Mouse (Mus musculus) erythroblast, embryonic 14.5 days (primary cell): ENCODE measurements around the gene Arpc3.

Experiments used
- GATA1 ChIP-seq: IDR thresholded peaks from 2 replicates; pipeline ENCODE4 v1.6.1; 2012; ENCODE audit warnings: low read length, inconsistent platforms, mixed read lengths
- TAL1 ChIP-seq: IDR thresholded peaks from 3 replicates; pipeline ENCODE4 v1.6.1; 2012; ENCODE audit warnings: low read length, inconsistent platforms, mixed read lengths

GRCm38 (mm10) chr5:122344260-122344659 lies 47.4 kb upstream of the Arpc3 start:
- TF ChIP-seq TAL1 (no peak), GATA1 (no peak)
